Mouse (Mus musculus): ENCODE results near the gene Tnik.

Tnik gene

DNA sequence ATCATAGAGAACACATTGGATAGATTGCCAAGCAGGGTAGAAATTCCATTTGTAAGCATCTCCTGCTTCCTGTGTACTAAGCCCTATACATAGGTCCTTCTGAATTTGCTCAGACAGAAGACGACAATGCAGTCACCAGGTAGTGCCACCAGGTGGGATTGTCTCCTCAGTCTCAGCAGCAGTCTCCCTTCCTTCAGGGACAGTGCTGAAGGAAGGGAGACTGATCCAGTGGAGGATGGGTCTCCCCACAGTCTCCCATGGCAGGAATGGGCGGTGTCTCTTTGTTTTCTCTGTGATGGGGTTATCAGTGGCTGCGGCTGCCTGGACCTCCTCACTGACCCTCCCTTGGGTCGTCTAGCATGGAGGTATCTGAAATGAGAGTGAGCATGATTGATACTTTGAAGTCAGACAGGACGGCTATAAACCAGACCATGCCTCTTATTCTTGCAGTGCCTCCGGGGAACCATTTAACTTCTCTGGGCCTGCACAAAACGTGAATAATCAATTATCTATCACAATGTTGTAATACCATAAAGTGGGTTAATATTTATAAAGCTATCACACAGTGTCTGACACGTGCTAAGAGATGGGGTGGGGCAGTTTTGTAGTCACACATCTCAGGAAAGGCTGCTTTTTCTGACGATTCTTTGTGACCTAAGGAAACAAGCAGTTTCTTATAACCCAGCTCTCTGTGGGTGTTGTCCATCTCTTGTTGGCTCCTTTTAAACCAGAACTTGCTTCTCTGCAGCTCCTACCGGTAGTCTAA is 285.1 kb downstream of the Tnik start:
- DNase-seq (ENCODE audit: low spot score) = no peak

DNA sequence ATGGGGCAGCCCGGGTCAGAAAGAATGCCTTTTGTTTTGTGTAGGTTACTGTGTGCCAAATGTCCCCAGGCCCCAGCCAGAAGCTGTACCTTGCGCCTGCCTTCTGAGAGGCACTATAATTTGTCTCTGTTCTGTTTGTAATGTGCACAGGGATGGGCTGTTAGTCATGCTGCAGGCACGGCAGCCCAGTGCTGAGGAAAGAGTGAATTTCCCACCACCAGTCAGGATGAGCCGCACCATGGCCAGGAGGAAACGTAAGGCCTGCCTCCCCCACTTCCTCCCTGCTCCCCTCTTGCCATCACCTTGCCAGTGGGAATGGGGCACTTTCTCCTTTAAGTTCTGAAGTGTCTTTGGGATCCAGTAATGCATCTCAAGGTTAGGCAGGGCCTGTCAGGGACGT is 286.4 kb downstream of the Tnik start:
- DNase-seq (ENCODE audit: low spot score) = no peak

DNA sequence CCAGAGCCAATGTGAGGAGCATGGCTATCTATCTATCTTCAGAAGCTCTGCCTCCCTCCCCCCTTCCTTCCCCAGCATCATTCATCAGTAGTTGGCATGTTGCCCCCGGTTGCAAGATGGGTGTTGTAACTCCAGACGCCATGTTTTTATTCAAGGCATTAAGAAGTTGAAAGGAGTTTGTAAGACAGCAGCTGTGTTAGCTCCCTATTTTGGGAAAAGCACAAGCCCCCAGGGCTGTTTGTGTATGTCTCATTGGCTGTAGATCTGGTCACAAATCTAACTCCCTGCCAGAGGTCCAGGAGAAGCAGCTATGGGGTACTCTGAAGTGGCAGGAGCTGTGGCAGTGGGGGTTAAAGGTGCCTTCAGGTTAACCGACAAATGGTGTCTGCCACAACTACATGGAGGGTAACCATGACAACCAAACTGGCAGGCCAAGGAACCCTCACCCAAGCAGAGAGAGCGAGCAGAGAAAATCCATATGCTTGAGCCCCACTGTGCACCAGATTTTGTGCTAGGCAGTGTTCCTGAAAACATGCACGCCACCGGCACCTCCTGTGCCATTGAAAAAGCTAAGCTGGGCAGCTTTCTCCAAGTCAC is 287.6 kb downstream of the Tnik start:
- DNase-seq (ENCODE audit: low spot score) = no peak

DNA sequence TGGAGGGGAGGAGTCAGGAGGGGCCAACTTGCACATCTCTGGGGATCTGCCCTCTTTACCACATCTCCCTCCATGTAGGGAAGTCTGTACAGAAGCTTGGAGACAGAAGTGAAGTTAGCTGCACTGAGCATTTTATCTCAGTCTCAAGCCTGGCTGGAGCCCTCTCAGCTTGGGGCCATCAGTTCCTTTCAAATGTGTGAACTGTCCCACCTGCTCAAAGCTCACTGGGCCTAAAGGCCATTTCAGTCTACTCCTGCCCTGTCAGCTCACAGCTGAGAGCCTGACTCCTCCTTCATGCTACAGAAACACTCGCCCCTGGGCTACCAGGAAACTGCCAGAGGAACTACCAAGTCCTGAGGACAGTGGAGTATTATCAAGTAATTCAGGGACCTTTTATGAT is 288.7 kb downstream of the Tnik start:
- no peak for DNase-seq (ENCODE audit: low spot score)

DNA sequence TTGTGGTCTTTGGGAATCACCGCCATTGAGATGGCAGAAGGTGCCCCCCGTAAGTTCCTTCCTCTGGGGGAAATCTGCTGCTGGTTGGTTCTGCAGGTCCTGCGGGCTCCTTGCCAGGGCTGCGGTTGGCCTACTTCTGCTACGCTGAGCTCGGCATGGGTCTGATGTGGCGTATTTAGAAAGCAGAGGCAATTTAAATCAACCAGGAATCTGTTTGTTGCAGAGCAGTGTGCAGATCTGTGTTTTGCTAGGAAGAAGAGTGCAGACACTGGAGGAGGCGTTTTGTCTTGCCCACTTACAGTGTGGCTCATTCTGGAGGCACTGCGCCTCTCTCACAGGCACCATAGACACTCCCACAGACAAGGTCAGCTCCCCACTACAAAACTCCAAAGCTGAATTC is 291.9 kb downstream of the Tnik start:
- DNase-seq (ENCODE audit: low spot score) = no peak

DNA sequence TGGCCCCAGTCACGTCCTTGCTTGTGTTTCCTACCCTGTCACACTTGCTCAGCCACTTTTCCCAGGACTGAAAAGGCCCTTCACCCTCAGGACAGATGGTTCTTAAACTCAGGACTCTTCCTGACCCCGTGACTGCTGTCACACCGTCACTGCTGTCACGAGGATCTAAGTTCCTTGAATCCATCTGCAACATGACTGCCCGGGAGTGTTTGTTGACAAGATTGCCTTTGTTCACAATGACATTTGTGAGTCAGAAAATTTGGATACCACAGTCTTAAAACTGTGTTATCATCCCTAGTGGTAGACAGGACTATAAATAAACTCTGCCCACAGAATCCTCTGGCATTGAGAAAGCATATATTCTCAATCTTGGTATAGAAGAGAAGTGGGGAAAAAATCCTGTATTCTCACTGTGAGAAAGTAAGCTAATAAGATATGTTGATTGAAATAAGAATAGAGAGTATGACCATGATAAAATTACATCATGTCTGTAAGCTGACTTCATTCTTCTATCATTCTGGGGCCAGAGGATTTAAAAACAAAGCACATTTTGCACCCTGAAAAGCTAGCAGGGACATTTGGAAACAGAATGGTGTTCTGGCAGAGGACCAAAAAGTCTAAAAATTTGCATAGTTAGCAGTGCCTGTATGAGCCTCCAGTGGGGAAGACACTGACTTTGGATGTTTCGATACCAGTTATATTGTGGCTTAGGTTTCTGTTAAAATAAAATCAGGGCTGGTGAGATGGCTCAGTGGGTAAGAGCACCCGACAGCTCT is 293.0 kb downstream of the Tnik start:
- no peak for DNase-seq (ENCODE audit: low spot score)

DNA sequence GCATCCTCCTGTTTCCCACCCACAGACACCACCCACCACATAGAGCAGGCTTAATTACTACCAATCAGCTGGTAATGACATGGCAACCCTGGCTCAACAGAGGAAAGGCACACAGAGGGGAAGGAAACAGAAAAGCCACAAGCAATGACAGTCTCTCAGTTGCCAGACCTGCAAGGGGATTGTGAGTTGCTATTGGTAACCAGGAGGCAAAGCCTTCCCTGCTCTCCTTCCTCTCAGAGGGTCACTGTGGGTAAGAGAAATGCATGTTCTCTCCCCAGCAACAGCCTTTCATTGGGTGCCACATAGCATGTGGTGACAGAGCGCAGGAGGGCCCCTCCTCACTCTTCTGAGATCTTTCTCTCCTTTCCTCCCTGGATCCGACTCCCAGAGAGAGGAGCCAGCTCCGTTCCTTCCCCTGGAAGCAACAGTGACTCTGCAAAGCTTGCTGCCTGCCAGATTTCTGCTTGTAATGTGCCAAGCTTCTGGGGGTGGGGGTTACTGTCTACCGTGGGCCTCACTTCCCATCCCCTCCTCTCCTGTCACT is 295.4 kb downstream of the Tnik start:
- DNase-seq (ENCODE audit: low spot score) = no peak

DNA sequence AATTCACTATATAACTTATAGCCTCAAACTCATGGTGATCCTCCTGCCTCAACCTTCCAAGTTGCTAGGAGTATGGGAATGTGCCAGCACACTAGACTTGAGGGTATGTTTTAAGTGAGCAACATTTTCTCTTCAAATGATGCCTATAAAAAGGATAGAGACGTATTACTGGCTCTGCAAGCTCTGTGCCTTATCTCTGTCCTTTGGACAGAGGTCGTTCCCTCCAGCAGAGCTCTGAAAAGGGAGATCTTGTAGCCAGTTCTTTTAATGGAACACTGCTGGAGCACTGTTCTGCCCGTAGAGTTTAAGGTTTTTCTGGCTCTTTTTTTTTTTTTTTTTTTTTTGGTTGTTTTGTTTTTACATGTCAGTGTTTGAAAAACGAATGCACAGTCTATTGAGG is 298.4 kb downstream of the Tnik start:
- DNase-seq (ENCODE audit: low spot score) = no peak

DNA sequence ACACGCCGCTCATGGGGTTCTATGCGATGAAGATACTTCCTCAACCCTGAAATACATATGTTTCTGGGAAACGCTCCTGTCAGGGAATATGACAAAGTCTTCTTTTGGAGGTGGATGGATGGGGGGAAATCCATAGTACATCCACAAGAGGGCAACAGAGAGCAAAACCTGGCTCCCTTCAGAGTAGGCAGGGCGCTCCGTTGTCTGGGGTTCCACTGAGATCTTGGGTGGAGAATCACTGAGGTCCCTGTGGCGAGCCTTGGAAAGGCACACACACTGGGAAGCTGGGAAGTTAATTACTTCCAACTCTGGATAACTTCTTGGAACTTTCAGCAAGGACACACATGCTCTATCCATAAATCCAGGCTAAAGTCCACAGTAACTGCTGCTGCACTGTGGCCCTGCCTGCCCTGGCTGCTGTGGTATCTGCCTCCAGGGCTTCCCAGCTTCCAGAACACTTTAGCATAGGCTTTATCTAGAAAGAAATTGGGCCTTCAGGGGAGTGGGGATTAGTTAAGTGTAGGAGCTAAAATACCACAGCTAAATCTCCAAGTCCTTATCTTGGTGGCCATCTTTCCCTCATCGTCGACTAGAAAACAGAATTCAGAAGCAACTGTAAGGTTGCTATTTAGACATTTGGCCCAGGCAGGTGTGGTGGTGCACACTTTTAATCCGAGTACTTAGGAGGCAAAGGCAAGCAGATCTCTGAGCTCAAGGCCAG is 299.8 kb downstream of the Tnik start:
- peak; percentile 40 for DNase-seq (ENCODE audit: low spot score)

DNA sequence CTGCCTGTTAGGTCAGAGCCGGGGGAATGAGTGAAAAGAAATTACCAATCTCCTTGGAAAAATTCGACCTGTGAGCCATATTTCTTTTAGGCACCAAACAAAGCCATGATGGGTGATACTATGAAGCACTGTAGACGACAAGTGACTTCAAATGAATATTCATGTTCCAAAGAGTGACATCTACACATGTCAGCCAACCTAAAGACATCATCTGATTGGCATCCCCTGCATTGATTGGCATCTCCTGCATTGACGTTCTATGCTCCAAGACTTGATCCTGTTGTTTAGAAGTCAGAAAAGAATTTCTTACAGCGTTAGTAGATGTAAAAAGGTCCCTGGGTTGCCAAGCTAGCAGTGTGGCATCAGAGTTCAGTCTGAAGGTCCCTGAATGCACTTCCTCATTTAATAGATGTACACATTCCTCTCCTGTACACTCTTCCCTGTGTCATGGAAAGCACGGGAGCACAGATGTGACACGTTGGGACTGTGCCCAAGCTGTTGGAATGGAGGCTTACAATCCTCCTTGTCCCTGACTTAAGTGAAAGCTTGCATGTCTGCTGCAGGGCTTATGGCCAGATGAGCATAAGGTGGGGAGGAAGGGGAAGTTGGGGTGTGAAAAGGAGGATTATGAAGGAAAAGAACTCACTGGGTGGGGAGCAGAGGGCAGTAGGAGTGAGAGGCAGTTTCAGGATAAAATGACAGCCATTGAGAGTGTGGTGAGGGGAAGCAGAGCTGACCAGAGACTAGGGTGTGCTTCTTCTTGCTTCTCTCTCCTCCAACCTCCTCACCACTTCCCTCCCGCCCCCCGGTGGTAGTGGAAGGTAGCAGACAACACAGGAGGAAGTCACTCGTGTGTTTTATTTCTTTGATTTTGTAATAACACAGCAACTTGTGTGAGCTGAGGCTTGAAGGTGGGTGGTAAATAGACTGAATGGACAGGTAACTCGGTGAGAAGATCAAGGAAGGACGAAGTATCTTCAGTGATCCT is 301.6 kb downstream of the Tnik start:
- DNase-seq (ENCODE audit: low spot score) = no peak

DNA sequence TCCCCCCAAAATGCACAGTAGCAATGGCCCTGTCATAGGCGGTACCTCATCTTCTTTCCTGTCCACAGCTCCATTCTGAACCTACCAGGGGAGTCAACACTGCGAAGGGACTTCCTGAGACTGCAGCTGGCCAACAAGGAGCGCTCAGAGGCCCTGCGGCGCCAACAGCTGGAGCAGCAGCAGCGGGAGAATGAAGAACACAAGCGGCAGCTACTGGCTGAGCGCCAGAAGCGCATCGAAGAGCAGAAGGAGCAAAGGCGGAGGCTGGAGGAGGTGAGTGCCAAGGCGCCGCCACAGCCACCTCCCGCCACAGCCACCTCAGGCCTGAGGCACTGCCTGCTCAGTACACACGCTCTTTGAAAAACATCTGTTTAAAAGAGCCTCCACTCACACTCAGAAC is 314.3 kb downstream of the Tnik start:
- no peak for DNase-seq (ENCODE audit: low spot score)

DNA sequence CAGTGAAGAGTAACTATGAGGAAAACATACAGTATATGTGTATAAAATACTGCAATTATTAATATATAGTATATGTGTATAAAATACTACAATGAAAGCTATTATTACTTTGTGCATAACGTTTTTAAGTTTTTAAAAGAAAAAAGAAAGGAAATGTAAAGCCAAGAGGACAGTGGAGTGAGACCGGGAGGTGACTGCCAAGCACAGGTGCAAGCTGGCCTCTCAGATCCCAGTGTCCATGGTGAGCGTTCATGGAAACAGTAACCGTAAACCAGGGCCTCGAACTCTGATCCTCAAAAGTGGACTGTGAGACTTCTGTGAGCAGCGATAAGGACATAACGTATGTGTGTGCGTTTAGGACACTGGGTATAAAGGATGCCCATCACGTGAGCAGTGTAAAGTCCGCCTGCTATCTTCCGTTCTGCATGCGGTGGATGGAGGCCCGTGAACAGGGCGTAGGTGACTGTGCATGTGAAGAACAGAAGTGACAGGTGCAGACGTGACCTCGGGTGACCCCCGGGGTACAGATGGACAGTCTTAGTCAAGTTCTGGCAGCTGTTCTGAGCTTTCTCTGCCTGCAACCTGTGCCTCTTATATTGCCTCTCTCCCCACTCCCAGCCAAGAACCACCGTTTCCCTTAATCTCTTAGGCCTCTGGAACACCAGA is 316.1 kb downstream of the Tnik start:
- no peak for DNase-seq (ENCODE audit: low spot score)

DNA sequence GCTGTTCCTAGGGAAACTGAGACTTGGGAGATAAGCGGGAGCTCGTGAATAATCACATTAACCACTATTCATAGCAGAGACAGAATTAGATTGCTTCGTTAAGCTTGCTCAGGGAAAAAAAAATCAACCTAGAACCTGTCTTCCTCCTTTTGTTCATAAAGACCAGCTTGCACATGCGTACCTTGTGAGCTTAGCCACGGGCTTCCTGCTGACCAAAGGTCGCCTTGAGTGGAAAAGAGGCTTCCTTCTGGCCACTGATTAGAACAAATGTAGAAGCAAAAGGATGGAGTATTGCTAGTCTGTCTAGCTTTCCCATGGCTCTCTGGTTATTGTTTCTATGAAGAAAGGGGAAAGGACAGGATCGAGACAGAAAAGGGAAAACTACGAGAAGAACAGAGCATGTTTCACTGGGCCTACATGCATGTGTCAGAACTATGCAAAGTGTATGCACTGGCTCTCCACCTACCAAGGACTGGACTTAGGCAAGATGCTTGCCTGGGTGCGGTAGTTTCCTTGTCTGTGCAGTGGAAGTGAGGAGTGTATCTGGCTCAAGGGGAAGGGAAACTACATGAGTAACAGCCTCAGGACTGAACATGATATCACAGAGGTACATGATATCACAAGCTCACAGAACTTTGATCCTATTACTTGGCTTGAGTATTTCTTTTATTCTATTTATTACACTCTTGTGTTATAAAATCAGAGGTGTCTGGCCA is 322.9 kb downstream of the Tnik start:
- DNase-seq (ENCODE audit: low spot score) = no peak

DNA sequence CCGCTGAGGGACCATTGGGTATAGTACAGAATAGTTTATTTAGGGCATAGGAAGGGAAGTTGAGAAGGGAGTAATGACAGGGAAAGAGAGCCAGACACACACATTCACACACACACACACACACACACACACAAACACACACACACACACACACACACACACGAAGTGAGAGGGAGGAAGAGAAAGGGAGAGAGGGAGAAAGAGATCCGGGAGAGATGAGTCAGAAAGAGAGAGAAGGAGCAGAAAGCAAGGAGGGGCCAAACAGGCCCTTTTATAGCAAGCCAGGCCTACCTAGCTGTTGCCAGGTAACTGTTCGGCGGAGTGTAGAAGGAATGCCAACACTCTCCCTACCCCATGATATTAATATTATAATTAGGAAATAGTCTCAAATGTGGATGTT is 324.8 kb downstream of the Tnik start:
- DNase-seq (ENCODE audit: low spot score) = no peak

DNA sequence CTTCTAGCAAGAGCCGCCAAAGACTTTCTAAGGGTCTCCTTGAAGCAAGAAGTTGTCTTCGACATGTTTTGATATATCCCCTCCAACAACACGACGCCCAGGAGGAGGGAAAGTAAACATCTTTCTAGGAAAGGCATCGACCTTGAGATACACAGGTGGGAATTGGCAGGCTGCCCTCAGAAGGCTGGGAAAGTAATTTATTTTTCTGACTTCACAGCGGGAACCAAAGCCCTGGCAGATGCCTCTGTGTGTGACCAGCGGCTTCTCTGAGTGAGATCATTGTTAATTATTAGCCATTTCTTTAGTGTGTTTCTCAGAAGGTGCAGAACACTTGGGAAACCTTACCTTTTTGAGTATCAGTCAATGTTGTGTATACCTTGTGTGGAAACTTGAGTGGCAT is 328.3 kb downstream of the Tnik start:
- DNase-seq (ENCODE audit: low spot score) = peak; percentile 64

DNA sequence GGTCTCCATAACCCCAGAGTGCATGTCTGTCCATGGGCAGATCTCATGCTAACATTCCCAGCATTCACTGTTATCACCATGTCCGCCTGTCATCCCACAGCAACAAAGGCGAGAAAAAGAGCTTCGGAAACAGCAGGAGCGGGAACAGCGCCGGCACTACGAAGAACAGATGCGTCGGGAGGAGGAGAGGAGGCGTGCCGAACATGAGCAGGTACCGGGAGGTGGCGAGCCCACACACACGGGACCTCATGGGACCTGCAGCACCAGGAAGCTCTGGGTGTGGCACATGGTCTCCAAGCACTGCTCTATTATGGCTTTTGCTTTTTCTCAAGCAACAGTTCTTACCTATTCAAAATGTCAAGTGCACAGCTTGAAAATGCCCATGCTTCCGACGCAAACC is 330.9 kb downstream of the Tnik start:
- DNase-seq (ENCODE audit: low spot score) = no peak

DNA sequence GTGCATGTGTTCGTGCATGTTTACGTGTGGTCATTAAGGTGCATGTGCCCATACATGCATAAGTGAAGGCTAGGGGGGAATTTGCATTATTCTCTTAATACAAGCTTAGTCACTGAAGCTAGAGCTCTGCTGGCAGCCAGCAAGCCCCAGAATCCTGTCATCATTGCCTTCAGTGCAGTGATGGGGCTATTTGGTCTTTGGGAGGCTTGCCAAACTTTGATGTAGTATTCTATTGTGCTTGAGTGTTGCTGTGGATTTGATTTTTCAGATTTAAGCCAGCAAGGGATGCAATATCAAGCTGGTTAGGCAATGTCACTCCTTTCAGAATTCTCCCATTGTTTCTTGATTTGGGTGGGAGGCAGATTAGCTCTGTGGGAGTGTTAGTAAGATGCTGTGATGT is 336.5 kb downstream of the Tnik start:
- DNase-seq (ENCODE audit: low spot score) = no peak

DNA sequence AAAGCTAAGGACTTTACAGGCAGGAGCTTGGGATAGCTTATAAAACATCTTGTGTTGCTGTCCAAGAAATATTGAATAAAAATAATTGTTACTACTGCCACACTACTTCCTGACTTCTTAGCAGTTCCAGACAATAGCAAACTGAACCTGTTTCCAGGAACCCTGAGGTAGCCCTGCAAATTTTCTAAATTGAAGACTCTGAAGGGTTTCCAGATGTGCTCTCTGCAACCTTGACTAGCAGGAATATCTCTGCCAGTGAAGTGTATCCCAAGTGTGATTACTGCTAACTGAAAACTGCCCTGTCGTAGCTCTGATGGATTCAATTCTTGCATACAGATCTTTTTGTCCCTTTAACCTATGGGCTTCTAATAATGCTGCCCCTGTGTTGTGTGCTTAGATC is 343.7 kb downstream of the Tnik start:
- DNase-seq (ENCODE audit: low spot score) = no peak

DNA sequence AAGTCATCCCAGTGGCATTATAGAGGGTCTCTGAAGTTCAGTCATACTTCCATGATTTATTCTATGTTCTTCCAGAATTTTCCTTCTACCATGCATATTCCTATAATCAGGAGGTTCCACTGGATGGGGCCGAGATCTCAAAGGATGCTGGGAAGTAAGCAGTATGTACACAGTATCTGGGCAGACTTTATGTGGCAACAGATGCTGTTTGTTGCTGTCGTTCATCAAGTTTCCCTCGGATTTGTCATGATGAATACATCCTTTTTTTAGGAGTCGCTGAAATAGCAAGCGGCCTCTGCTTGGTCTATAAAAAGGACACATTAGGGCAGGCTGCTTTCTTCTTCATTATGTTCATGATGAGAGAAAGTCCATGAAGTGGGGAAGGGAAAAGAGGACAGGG is 349.3 kb downstream of the Tnik start:
- DNase-seq (ENCODE audit: low spot score) = no peak

DNA sequence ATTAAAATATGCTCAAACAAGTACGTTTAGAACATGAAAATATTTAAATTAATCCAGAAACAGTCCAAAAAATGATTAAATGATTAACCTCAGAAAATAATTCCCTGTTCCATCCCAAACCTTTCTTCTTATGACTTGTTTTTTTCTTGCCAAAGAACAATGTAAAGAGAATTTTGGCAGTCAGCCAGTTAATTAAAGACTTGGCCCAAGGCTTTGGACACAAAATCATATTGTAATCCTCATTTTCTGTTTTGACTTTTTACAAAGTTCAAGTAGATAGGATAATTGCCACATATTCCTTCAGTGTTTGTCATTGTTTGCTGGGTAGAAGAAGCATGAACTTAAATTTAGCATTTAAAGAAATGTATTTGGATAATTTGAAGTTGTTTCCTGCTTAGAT is 353.4 kb downstream of the Tnik start:
- DNase-seq (ENCODE audit: low spot score) = no peak

Data from yolk sac, embryonic 10.5 days (tissue).